Mouse (Mus musculus): Measurements from ENCODE around the gene Mst1r.

The Mst1r gene

DNA sequence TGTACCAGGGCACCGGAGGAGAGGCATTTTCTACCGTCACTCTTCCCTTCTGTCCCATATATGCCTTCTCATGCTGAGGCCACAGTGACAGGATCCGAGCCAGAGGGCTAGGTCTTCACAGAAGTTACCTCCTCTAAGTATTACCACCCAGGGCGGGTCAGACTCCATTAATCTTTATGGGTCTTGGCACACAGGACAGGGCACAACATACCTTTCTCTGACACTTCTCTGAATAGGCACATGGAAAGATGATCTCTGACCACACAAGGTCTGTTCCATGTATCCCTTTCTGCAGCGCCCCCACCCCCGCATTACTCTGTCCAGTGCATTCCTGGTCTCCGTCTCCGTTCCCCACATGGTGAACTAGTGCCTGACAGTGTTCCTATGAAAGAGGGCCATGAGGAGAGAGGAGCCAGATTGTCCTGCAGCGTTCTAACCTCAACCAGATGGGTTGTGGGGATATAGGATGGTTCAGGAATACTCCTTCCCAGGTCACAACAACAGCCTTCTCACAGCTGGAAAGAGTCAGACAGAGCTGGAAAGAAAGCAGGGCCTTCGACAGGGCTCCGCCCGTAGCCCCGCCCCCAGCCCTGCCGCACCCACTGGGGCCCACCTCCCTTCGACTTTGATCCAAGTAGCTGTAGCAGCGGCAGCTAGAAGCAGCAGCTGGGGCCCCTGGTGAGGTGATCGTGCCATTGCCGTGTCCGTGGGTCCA lies at the start of gene Mst1r:
Mst1r (plus strand) TSS at position 622 of the 715 bp plus-strand sequence.
- no peak for DNase-seq (ENCODE audit: low read depth)

DNA sequence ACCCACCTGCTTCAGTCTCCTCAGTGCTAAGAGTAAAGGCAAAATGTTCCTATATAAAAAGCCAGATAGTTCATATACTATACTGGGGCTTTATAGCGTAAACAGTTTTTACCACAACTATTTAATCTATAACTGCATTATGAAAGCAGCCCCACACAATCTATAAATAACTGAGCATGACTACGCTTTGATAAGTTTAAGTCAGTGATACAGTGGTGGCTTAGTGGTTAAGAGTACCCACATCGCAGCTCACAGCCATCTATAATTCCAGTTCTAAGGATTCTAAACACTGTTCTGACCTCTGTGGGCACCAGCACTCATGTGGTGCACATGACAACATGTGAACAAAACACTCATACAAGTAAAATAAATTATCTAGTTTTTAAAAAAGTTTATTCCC lies 48.3 kb upstream of the Mst1r start:
- no peak for DNase-seq (ENCODE audit: low read depth)

DNA sequence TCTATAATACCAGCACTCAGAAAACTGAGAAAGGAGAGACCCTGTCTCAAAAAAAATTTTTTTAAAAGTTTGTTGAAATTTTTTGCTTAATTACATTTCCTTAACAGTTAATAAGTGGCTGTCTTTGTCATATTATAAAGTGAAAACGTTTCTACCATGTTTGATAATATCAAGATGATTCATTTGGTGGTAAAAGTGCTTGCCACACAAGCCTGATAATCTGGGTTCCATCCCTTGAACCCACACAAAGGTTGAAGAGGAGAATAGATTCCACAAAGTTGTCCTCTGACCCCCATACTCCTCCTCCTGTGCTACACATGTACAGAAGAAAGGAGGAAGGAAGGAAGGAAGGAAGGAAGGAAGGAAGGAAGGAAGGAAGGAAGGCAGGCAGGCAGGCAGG lies 42.2 kb upstream of the Mst1r start:
- no peak for DNase-seq (ENCODE audit: low read depth)

GRCm38 (mm10) chr9:107866081-107866480 lies 40.6 kb upstream of the Mst1r start:
- DNase-seq (ENCODE audit: low read depth), result no peak

GRCm38 (mm10) chr9:107872350-107873098 lies 34.1 kb upstream of the Mst1r start:
- peak; percentile 87 for DNase-seq (ENCODE audit: low read depth)

- DNase-seq (ENCODE audit: low read depth), result no peak
Measured at GRCm38 (mm10) chr9:107873137-107873536, 33.5 kb upstream of the Mst1r start, which contains the start of gene Rbm6. TSS of gene Rbm6 (minus strand) at chr9:107873237.

DNA sequence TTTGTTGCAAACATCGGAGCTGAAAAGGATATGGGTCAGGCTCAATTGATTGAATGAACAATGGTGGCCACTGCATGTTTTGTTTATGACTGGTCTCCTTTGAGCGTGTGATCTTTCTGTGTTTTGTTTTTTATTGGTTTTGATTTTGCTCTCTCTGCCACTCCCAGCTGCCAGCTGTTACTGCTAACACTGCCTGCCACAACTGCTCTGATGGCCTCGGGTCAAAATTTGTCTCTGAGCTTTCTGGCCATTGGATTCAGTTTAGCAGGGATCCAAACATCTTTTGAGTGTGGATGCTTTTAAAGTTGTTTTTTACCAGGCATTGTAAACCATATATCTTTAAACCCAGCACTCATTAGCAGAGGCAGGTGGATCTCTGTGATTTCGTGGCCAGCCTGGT lies 26.3 kb upstream of the Mst1r start:
- DNase-seq (ENCODE audit: low read depth), result no peak

DNA sequence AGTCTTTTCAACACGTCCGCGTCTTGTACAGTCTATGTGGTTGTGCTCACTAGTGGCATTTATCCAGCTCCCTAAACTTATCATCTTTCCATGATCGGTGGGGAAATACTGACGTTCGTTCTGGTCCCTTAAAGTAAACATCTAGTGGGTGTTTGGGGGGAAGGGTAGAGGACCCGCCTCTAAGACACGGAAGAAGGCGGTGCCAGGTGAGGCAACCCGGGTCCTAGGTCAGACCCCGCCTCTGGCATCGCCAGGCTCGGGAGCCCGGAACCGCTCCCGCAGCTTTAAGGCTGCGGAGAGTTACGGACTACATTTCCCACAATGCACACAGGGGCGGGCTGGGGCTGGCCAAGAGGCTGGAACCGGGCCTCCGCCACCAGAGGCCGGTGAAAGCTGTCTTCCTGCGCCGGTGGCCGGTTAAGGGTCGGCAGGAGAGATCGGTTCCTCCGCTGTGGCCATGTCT lies 18.8 kb upstream of the Mst1r start, which contains the start of gene Mon1a:
Mon1a (plus strand) TSS at position 348 of the 463 bp plus-strand sequence.
- DNase-seq (ENCODE audit: low read depth), result peak; percentile 72

DNA sequence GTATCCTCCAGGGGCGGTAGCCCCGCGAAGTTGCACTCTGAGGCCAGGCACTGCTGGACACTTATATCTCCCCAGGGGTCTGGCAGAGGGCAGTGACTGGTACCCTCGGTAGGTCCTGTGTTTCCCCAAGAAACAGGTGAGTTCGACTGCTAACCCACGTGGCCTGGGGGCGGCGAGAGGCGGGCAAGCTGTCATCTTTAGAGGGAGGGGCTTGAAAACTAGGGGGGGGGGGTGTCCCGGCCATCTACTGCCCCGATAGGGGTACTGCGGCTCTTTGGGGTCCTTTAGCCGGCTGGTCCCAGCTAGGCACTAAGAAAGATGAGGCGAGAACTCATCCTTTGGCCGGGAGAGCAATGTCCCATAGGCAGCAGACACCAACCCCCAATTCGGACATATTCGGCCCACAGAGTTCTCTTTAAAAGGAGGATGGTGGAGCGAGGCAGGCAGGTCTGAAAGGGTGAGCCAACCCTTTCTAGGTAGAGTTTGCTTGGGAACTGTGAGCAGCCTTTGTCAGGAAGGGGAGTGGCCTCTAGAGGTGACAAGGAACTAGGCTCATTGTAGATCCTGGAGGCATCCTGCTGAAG lies 18.3 kb upstream of the Mst1r start:
- DNase-seq (ENCODE audit: low read depth), result no peak

DNA sequence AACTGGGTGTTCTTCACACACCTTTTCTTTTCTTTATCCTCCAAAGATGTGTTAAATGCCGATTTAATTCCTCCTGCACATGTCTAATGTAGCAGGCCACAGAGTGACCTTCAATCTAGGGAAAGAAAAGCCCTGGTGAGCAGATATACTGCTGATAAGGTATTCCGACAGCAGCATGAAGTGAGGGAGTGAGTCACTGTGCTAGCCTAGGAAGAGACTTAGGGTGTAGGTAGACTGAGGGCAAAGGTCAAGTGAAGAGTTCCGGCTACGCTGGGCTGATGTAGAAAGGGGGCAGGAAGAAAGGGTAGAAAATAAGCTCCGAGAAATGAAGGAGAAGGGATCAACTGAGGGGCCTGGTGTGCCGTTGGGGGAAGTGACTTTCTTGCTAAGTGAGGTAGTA lies 16.4 kb upstream of the Mst1r start:
- no peak for DNase-seq (ENCODE audit: low read depth)

- DNase-seq (ENCODE audit: low read depth), result no peak
Measured at GRCm38 (mm10) chr9:107891023-107891422, 15.7 kb upstream of the Mst1r start.

DNA sequence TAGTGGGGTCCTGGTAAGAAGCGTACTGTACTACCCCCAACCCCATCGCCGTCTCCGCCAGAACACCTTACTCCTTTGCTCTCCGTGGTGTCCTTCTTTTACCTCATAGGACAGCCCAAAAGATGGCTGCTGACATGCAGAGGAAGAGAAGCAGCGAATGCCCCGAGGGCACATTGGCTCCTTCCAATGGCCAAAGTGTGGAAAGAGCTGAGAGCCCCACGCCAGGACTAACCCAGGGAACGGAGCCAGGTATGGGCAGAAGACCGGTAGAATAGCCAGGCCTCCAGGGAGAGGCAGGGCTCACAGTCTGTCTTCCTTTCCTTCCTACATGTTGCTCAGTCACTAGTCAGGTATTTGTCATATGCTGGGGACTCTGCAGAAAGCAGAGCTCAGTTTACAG lies 8.1 kb upstream of the Mst1r start:
- DNase-seq (ENCODE audit: low read depth), result no peak

- no peak for DNase-seq (ENCODE audit: low read depth)
Measured at GRCm38 (mm10) chr9:107899855-107900254, 6.8 kb upstream of the Mst1r start.

- no peak for DNase-seq (ENCODE audit: low read depth)
Measured at GRCm38 (mm10) chr9:107900840-107901626, 5.6 kb upstream of the Mst1r start.

DNA sequence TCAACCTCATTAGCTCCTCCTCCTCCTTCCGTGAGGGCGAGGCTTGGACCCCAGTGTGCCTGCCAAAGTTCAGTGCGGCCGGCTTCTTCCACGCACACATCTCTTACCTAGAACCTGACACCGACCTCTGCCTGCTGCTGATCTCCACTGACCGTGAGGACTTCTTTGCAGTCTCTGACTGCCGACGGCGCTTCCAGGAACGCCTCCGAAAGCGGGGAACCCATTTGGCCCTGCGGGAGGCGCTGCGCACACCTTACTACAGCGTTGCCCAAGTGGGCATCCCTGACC lies 5.1 kb upstream of the Mst1r start:
- DNase-seq (ENCODE audit: low read depth), result no peak

GRCm38 (mm10) chr9:107904726-107905125 lies 1.9 kb upstream of the Mst1r start:
- DNase-seq (ENCODE audit: low read depth), result peak; percentile 69

DNA sequence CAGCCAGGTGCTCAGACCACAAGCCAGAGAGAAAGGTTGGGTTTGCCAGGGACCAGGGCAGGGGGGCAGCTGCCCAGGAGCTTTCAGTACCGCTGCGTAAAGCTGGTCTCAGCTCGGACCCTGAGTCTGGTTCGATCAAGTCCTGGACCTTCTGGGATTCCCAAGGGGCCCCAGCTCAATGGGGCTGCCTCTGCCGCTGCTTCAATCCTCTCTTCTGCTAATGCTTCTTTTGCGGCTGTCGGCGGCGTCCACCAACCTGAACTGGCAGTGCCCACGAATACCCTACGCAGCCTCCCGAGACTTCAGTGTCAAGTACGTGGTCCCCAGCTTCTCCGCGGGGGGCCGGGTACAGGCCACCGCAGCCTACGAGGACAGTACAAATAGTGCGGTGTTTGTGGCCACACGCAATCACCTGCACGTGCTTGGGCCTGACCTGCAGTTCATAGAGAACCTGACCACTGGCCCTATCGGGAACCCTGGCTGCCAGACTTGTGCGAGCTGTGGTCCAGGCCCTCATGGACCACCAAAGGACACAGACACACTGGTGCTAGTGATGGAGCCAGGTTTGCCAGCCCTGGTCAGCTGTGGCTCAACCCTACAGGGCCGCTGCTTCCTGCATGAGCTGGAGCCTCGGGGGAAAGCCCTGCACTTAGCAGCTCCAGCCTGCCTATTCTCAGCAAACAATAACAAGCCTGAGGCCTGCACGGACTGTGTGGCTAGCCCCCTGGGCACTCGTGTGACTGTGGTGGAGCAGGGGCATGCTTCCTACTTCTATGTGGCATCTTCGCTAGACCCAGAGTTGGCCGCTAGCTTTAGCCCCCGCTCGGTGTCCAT lies 511 bp downstream of the Mst1r start:
- no peak for DNase-seq (ENCODE audit: low read depth)

DNA sequence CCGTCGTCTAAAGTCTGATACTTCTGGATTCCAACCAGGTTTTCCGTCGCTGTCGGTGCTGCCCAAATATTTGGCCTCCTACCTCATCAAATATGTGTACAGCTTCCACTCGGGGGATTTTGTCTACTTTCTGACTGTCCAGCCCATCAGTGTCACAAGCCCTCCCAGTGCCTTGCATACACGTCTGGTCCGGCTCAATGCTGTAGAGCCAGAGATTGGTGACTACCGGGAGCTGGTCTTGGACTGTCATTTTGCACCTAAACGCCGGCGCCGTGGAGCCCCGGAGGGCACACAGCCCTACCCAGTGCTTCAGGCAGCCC lies 1.1 kb downstream of the Mst1r start:
- DNase-seq (ENCODE audit: low read depth), result no peak

GRCm38 (mm10) chr9:107908410-107909158 lies 1.9 kb downstream of the Mst1r start:
- no peak for DNase-seq (ENCODE audit: low read depth)

- no peak for DNase-seq (ENCODE audit: low read depth)
Measured at GRCm38 (mm10) chr9:107910025-107910769, 3.5 kb downstream of the Mst1r start.

Data from fibroblast of lung, adult 2 months (primary cell).